Mouse (Mus musculus): ENCODE measurements around the gene Rdh12. TPM values are rescaled to one million over a fixed set of nuclear protein-coding genes. Genes with fewer than 3 reads are reported as not detected.
A peak's percentile ranks its signal among the peaks of the same experiment; 100 is the strongest.
"Not testable (repeated sequence)": the region's sequence is repeated elsewhere in the genome, so short reads cannot be mapped to it uniquely, and the experiment has no call there.

Gene Rdh12
- under 1 TPM; 0.20 to 0.49 TPM for total RNA-seq (2021)
- long read RNA-seq, experiment 1: 0 reads
- long read RNA-seq, experiment 2: 0 reads

DNA sequence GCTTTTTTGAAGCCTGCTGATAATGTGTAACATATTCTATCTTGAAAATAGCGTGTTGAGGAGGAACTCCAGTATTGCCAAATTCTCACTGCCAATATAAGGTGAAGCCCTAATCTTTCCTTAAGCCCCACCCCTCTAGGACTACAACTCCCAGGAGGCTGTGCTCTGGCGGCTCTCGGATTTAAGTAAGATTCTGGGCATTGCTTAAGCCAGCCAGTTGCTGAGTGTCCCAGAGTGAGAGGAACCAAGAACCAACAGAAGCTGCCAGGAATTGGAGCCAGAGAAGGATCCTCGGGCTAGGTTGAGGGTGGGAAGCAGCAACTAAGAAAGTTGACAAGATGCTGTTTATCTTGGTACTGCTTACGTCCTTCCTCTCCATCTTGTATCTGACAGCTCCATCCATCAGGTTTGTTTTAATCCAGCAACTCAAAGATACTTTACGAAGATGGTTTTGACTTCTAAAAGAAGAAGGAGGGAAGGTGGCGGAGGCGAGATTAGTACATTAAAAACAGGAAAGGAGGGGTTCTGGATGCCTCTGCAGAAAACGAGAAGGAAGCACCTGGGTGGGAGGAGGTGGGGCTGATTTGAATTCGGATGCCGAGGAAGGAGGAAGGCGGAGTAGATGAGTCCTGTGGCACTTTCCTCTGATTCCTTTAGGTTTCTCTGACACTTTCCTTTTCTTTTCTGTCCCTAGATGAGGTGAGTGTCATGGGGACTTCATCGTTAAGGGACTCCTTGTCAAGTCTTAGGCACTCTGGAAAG is at the start of gene Rdh12:
Rdh12 (plus strand) TSS at position 212 of the 762 bp plus-strand sequence.
- intact Hi-C loops (cut with DNase I): no loop called here
- DNase-seq: no peak

DNA sequence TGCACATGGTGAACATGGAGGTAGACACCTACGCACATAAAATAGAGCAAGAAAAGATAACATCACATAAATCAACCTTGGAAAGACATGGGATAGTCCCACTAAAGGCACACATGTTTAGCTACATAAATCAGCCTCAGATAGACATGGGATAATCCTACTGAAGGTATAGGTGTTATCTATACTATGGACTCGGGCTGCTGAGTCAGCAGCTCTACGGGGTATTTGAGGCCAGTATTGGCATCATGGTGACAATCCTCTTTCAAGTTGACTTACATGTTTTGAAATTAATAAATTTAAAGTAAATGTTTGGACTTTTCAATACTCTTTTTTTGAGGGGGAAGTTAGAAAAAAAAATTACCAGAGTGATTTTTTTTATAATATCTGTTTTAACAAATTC is 45.8 kb upstream of the Rdh12 start:
- intact Hi-C loops (cut with DNase I): no loop called here
- DNase-seq: no peak

- intact Hi-C loops (cut with DNase I): no loop called here
- DNase-seq: no peak
Observed at GRCm38 (mm10) chr12:79169173-79169572, 39.5 kb upstream of the Rdh12 start.

- DNase-seq: no peak
- intact Hi-C loops (cut with DNase I): no loop called here
Observed at GRCm38 (mm10) chr12:79170421-79170820, 38.3 kb upstream of the Rdh12 start.

DNA sequence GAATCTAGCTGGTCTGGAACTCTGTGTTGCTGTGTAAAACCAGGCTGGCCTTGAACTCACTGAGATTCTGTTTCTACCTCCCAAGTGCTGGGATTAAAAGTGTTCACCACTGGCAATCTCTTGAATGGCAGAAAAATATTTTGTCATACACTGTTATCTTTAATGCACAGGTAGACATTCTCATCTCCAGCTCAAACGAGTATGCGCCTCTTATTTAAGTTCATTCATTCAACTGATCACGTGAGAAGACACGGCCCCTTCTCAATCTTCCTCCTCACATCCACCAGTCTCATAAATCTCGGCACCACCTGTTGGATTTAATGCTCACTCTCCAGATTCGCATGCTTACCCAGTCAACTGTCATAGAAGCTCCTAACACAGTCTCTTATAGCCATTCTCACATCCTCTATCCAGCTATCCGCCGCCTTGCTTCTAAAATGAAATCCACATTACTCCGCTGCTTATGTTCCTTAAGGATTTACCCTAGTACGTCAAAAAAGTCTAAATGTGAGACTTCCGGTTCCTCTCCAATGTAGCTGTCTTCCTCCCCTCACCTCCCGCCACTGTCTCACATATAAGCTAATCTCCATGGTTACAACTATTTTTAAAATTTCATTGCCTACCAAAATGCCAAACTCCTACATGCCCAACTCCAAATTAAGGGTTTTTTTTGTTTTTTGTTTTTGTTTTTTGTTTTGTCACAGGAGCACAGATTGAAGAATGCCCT is 37.3 kb upstream of the Rdh12 start:
- DNase-seq: no peak
- intact Hi-C loops (cut with DNase I): no loop called here

GRCm38 (mm10) chr12:79172019-79172941 is 36.4 kb upstream of the Rdh12 start, which contains the start of gene Vti1b:
Gene Vti1b (minus strand): TSS chr12:79172667.
- peak; percentile 85 to 96 for DNase-seq
- intact Hi-C loops (cut with DNase I): no loop called here

- no peak for DNase-seq
- intact Hi-C loops (cut with DNase I): no loop called here
Observed at GRCm38 (mm10) chr12:79173721-79174120, 35.0 kb upstream of the Rdh12 start.

DNA sequence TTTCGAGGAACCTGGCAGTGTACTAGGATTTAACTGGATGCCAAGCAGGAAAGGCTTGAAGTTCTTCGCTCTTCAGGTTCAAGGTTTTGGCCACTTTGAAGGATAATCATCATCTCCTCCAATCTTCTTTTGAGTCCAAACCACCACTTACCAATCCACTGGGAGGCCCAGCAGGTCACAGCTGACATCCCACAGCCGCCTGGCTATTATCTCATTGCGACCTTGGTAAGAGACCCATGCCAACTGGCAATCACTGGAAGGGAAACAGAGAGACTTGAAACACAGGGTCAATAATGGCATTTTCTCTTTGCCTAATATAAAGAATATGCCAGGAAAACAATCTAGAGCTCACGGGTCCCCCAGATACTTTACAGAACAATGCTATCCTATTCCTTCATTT is 32.7 kb upstream of the Rdh12 start:
- intact Hi-C loops (cut with DNase I): no loop called here
- DNase-seq: no peak

DNA sequence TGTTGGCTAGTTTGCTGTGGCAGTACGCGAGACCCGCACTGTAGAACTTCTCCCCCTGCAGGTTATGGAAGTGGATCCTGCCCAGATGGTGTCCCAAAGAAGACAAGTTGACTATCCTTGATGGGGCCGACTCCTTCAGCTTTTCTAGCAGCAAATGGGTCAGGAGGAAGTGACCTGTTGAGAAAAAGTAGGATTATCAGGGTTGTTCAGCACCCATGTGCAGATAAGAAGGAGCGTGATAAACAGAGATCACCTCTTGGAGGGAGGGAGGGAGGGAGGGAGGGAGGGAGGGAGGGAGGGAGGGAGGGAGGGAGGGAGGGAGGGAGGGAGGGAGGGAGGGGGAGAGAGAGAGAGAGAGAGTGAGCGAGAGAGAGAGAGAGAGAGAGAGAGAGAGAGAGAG is 23.6 kb upstream of the Rdh12 start:
- DNase-seq; intact Hi-C loops (cut with DNase I): not testable (repeated sequence)

DNA sequence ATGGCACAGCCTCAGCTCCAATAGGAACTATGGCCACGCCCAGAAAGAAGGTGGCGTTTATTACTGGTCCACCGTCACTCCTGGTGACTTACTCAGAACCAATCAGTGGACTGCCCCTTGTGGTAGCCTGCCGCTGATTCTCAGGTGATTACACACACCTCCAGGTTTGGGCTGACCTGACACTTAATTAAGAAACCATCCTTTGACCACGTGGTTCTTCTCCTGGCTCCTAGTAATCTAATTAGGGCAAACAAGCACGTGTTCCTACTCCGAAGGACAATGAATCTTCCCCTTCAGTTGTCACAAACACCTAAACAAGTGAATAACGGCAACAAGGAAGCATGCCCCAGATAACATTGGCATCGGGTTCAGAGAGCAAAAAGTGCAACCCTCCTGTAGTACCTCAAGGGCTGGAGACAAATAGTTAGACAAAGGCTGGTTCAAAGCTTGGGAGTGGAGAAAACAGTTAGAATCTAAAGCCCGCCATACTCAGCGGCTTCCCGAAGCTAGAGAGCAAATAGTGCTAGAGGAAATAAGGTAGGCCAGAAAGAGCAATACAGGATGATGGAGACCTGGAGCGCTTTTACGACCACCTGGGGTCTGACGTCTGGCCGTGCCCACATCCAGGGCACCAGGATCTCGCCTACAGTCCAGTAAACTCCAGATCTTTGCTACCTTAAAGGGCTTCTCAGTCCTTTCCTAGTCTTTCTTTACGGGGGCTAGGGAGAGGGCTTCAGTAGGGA is 17.6 kb upstream of the Rdh12 start:
- intact Hi-C loops (cut with DNase I): loop anchor here (5.0 kb wide), 1 partner anchor 71 kb away; no protein-coding TSS in a partner anchor

DNA sequence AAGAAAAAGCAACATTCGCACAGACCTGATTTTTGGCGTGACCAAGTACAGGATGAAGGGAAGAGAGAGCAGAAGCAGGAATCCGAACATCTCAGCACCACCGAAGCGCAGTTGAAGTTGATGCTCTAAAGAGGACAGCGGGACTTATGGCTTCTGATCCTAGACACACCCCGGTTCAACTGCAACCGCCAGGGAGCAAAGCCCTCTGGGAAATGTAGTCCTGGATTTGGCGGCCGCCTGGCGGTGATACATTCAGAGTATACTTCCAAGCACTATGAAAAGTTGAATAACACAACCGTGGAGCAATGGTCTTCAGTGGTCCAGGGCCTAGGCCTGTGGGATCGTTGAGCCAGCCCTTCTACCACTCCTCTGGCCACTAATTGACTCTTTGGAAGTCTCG is 17.0 kb upstream of the Rdh12 start:
- intact Hi-C loops (cut with DNase I): loop anchor here (5.0 kb wide), 1 partner anchor 71 kb away; no protein-coding TSS in a partner anchor
- DNase-seq: peak; percentile 62 to 69

More for the DNA sequence above, 17.6 kb upstream of the Rdh12 start:
- no peak for DNase-seq

DNA sequence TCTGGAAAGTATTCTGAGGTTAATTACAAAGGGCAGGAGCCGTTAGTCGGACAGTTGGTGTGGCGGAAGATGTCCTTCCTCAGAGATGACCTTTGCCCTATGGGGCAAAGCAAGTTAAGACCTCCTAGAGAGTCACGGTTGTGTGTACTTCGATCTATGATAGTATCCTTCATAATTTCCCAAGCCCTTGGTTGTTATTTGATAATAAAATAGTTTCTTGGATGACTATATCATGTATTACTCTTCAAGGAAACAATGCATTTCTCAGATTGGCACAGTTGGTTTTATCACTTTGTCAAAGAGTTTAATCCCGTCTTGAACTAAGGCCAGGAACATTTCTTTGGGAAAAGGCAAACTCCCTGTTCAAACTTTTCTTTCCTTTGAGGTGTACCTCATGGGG is 16.5 kb upstream of the Rdh12 start, which contains the start of gene Rdh11:
Rdh11 (minus strand) TSS at position 101 of the 400 bp plus-strand sequence.
- DNase-seq: no peak
- intact Hi-C loops (cut with DNase I): loop anchor here (5.0 kb wide), 1 partner anchor 70 kb away; no protein-coding TSS in a partner anchor

- DNase-seq: peak in 1 of 2 experiments; percentile 53
- intact Hi-C loops (cut with DNase I): loop anchor here (5.0 kb wide), 1 partner anchor 69 kb away; no protein-coding TSS in a partner anchor
Observed at GRCm38 (mm10) chr12:79193441-79193840, 15.3 kb upstream of the Rdh12 start.

GRCm38 (mm10) chr12:79197105-79197504 is 11.6 kb upstream of the Rdh12 start:
- intact Hi-C loops (cut with DNase I): no loop called here
- DNase-seq: no peak

DNA sequence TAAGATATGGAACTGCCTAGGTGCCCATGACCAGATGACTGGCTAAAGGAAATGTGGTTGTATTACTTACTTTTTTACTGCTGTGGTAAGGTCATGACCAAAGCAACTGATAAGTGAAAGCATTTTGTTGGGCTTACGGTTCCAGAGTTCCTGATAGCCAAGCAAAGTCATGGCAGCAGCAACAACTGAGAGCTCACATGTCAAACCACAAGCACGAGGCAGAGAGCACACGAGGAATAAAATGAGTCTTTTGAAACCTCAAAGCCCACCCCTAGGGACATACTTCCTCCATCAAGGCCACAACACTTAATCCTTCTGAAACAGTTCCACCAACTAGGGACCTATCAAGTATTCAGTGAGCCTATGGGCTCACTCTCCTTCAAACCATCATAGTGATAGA is 6.8 kb upstream of the Rdh12 start:
- intact Hi-C loops (cut with DNase I): no loop called here
- DNase-seq: no peak

DNA sequence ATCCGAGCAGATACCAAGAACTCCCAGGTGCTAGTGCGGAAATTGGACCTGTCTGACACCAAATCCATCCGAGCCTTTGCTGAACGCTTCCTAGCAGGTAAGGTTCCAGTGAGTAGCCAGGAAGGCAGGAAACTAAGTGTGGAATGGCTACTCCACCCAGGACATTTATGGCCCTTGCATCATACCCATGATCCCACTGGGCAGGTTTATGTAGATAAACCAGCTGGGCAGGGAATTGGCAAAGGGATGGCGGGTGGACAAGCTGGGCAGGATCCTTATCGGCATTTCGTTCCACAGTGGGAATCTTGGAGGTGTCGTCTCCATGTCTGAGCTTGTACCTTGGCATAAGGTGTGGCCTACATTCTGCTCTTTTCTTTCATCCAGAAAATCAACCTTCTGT is 2.7 kb downstream of the Rdh12 start:
- DNase-seq: no peak
- intact Hi-C loops (cut with DNase I): no loop called here

GRCm38 (mm10) chr12:79217511-79217910 is 8.8 kb downstream of the Rdh12 start:
- intact Hi-C loops (cut with DNase I): no loop called here
- DNase-seq: no peak

- intact Hi-C loops (cut with DNase I): no loop called here
- DNase-seq: no peak
Observed at GRCm38 (mm10) chr12:79235485-79236080, 26.9 kb downstream of the Rdh12 start.

DNA sequence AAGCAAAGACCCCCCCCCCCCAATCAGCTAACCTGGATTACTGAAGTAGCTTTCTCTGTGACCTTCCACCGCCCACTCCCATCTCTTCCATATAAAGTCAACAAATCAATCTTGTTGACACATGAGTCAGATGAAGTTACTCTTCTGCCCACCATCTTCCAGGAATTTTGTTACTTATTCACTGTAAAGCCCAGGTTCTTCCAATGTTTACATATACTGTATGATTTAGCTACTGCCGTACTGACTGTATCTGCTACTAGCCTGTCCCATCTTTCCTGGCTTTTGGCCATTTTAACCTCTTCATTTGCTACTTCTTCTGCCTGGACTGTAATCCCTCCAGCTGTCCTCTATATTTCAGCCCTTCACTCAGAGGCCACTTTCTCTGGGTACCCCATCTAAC is 33.3 kb downstream of the Rdh12 start:
- intact Hi-C loops (cut with DNase I): no loop called here
- DNase-seq: no peak

All from gastrocnemius, postnatal 36 days (tissue).